Mouse (Mus musculus): ENCODE results near the gene Polr2e. TPM values are rescaled to one million over a fixed set of nuclear protein-coding genes. Genes with fewer than 3 reads are reported as not detected.

The Polr2e gene
- total and polyA plus RNA-seq, 2 experiments from 2014 or later, result 106 to 123 TPM

DNA sequence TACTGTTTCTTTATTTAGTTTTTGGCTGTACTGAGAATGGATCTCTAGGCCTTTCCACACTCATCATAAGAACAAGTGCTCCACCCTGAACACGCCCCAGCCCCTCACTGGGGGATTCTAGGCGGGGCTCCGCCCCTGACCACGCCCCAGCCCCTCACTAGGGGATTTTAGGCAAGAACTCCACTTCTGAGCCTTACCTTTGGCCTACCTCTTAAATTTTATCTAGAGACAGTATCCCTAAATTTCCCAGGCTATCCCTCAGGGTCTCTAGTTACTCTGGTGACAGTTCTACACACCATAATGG is 14.6 kb downstream of the Polr2e start:
- H3K27me3 ChIP-seq (ENCODE audit: control insufficient read depth, insufficient read depth, low read length), result no peaks in the 10 kb centered on the region
- H3K9ac ChIP-seq (replicated peaks; ENCODE audit: low read depth, low read length), result no peak overlapping the region
- no peak overlapping the region for H3K4me3 ChIP-seq (ENCODE audit: low read depth, low read length)
- no peaks in the 10 kb centered on the region for H3K9me3 ChIP-seq (replicated peaks; ENCODE audit: control insufficient read depth, low read length)
- TF ChIP-seq CTCF (IDR thresholded peaks at IDR 0.05; ENCODE audit: low read depth) (no peak), EP300 (IDR thresholded peaks at IDR 0.05; ENCODE audit: low read depth) (no peak)
- no peaks in the 10 kb centered on the region for H3K4me1 ChIP-seq (ENCODE audit: control insufficient read depth, insufficient read depth)
- WGBS, result 64% methylated on average over 4 of the region's 4 CpGs
- H3K36me3 ChIP-seq (replicated peaks; ENCODE audit: control insufficient read depth, insufficient read depth, low read length), result no peaks in the 10 kb centered on the region
- DNase-seq (ENCODE audit: low spot score), result no peak
- no peak for ATAC-seq (ENCODE audit: insufficient read depth, low read depth)
- H3K4me2 ChIP-seq (ENCODE audit: low read depth, low read length), result no peak overlapping the region
- no peak overlapping the region for H3K27ac ChIP-seq (ENCODE audit: low read depth)

DNA sequence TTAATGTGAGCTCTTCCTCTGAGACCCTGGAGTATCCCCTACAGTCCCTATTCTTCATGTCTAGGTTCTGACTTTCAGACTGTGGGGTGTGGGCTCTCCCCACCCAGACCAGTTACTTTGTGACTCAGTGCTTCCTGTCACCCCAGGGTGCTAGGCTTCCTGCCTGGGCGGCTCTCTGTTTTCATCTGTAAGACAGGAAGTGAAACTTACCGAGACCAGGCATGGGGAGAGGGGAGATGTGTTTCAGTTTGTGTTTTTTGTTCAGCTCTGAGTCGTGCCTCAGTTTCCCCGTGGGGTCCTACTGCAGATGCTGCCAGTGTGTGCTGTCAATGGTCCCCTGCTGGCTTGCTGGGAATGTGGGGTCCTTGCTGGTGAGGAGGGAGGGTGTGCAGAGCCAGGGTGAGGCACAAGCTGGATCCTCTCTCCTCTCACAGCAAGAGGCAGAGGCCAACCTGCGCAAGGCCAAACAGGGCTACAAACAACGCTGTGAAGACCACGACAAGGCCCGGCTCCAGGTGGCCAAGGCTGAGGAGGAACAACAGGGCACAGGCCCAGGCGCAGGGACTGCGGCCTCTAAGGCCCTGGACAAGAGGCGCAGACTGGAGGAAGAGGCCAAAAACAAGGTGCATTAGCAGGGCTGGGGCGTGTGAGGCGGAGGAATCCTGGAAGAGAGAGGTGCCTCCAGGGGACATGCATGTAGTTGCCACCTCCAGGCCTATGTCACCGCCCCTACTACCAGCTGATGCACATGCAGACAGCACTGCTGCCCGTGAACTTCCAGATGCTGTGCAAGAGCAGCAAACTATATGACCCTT is 15.2 kb downstream of the Polr2e start:
- Histone ChIP-seq H3K9ac (replicated peaks; ENCODE audit: low read depth, low read length) (no peak overlapping the region), H3K27me3 (ENCODE audit: control insufficient read depth, insufficient read depth, low read length) (no peaks in the 10 kb centered on the region), H3K9me3 (replicated peaks; ENCODE audit: control insufficient read depth, low read length) (no peaks in the 10 kb centered on the region), H3K36me3 (replicated peaks; ENCODE audit: control insufficient read depth, insufficient read depth, low read length) (no peaks in the 10 kb centered on the region), H3K27ac (ENCODE audit: low read depth) (peak overlapping the region; percentile 9; the same call in 1 of the 2 replicates), H3K4me2 (ENCODE audit: low read depth, low read length) (no peak overlapping the region), H3K4me3 (ENCODE audit: low read depth, low read length) (no peak overlapping the region), H3K4me1 (ENCODE audit: control insufficient read depth, insufficient read depth) (no peaks in the 10 kb centered on the region)
- 69% methylated on average over 15 of the region's 15 CpGs for WGBS
- TF ChIP-seq CTCF (IDR thresholded peaks at IDR 0.05; ENCODE audit: low read depth) (no peak), EP300 (IDR thresholded peaks at IDR 0.05; ENCODE audit: low read depth) (no peak)
- ATAC-seq (ENCODE audit: insufficient read depth, low read depth) (no peak), DNase-seq (ENCODE audit: low spot score) (no peak)

DNA sequence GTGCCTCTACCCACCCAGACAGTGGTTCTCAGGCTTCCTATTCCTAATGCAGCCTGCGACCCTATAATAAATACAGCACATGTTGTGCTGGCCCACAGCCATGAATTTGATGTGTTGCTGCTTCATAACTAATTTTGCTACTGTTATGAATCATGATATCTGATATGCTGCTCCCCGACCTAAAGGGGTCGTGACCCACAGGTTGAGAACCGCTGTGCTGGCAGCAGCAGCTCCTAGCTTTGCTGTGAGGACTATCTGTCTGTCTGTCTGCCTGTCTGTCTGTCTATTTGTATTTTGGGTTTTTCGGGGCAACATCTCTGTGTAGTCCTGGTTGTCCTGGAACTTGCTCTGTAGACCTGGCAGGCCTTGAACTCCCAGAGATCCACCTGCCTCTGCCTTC is 15.8 kb downstream of the Polr2e start:
- H3K27ac ChIP-seq (ENCODE audit: low read depth), result no peak overlapping the region
- H3K9me3 ChIP-seq (replicated peaks; ENCODE audit: control insufficient read depth, low read length), result no peaks in the 10 kb centered on the region
- ATAC-seq (ENCODE audit: insufficient read depth, low read depth), result no peak
- WGBS, result 71% methylated on average over 5 of the region's 5 CpGs
- no peaks in the 10 kb centered on the region for H3K27me3 ChIP-seq (ENCODE audit: control insufficient read depth, insufficient read depth, low read length)
- H3K4me1 ChIP-seq (ENCODE audit: control insufficient read depth, insufficient read depth), result no peaks in the 10 kb centered on the region
- H3K36me3 ChIP-seq (replicated peaks; ENCODE audit: control insufficient read depth, insufficient read depth, low read length), result no peaks in the 10 kb centered on the region
- TF ChIP-seq CTCF (IDR thresholded peaks at IDR 0.05; ENCODE audit: low read depth) (no peak), EP300 (IDR thresholded peaks at IDR 0.05; ENCODE audit: low read depth) (no peak)
- DNase-seq (ENCODE audit: low spot score), result no peak
- no peak overlapping the region for H3K9ac ChIP-seq (replicated peaks; ENCODE audit: low read depth, low read length)
- H3K4me3 ChIP-seq (ENCODE audit: low read depth, low read length), result no peak overlapping the region
- H3K4me2 ChIP-seq (ENCODE audit: low read depth, low read length), result no peak overlapping the region

DNA sequence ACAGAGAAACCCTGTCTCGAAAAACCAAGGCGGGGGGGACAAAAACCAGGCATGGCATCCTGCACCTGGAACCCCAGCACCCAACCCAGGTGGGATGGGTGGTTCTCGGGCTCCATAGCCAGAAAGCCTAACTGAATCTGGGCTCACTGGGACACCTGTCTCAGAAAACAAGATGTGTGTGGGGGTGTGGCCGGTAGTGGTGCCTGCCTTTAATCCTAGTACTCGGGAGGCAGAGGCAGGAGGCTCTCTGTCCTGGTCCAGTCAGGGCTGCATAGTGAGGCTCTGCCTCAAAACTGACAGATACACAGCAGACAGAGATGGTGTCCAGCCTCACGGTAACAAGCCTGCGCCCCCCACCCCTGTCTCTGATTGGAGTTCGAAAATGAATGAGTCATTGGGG is 16.8 kb downstream of the Polr2e start:
- Histone ChIP-seq H3K4me3 (ENCODE audit: low read depth, low read length) (no peak overlapping the region), H3K9me3 (replicated peaks; ENCODE audit: control insufficient read depth, low read length) (no peaks in the 10 kb centered on the region), H3K27me3 (ENCODE audit: control insufficient read depth, insufficient read depth, low read length) (0 out of 2 replicates have a peak, but pooled peaks cover 3% of the 10 kb centered on the region), H3K36me3 (replicated peaks; ENCODE audit: control insufficient read depth, insufficient read depth, low read length) (no peaks in the 10 kb centered on the region), H3K4me1 (ENCODE audit: control insufficient read depth, insufficient read depth) (no peaks in the 10 kb centered on the region), H3K4me2 (ENCODE audit: low read depth, low read length) (no peak overlapping the region), H3K27ac (ENCODE audit: low read depth) (no peak overlapping the region), H3K9ac (replicated peaks; ENCODE audit: low read depth, low read length) (no peak overlapping the region)
- no peak for ATAC-seq (ENCODE audit: insufficient read depth, low read depth)
- no peak for DNase-seq (ENCODE audit: low spot score)
- no peak for TF ChIP-seq EP300 (IDR thresholded peaks at IDR 0.05; ENCODE audit: low read depth)
- TF ChIP-seq CTCF (IDR thresholded peaks at IDR 0.05; ENCODE audit: low read depth), result no peak
- 93% methylated on average over 8 of the region's 8 CpGs for WGBS

DNA sequence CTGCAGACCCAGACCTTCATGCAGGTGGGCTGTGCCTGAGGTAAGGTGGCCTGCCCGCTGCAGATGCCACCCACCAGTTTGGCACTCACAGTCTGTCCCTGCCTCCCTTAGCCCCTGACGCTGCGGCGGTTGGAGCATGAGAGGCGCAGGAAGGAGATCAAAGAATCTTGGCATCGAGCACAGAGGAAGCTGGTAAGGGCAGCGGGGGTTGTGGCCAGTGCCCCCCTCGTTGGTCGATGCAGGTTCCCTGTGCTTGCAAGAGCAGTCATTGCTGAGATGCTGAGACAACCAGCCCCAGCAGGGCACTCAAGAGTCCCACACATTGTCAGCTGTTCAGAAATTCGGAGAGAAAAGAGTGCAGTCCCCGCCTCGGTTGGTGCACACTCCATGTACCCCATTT is 17.4 kb downstream of the Polr2e start:
- Histone ChIP-seq H3K4me2 (ENCODE audit: low read depth, low read length) (no peak overlapping the region), H3K36me3 (replicated peaks; ENCODE audit: control insufficient read depth, insufficient read depth, low read length) (no peaks in the 10 kb centered on the region), H3K4me3 (ENCODE audit: low read depth, low read length) (no peak overlapping the region), H3K9me3 (replicated peaks; ENCODE audit: control insufficient read depth, low read length) (no peaks in the 10 kb centered on the region), H3K27me3 (ENCODE audit: control insufficient read depth, insufficient read depth, low read length) (0 out of 2 replicates have a peak, but pooled peaks cover 3% of the 10 kb centered on the region), H3K27ac (ENCODE audit: low read depth) (no peak overlapping the region), H3K4me1 (ENCODE audit: control insufficient read depth, insufficient read depth) (no peaks in the 10 kb centered on the region), H3K9ac (replicated peaks; ENCODE audit: low read depth, low read length) (no peak overlapping the region)
- TF ChIP-seq CTCF (IDR thresholded peaks at IDR 0.05; ENCODE audit: low read depth) (no peak), EP300 (IDR thresholded peaks at IDR 0.05; ENCODE audit: low read depth) (no peak)
- WGBS, result 84% methylated on average over 12 of the region's 12 CpGs
- DNase-seq (ENCODE audit: low spot score) (no peak), ATAC-seq (ENCODE audit: insufficient read depth, low read depth) (no peak)

DNA sequence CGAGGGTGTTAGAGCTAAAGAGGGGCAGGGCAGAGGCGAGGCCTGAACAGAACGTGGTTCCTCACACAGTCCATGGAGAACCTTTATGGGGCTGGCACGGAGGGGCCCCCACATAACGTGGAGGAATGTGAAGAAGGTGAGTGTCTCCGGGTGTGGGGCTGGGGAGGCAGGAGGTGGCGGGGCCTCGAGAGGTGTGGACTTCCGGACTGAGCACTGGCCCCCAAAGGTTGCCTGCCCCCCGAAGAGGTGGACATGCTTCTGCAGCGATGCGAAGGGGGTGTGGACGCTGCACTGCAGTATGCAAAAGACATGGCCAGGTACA is 18.3 kb downstream of the Polr2e start:
- WGBS, result 81% methylated on average over 13 of the region's 13 CpGs
- TF ChIP-seq CTCF (IDR thresholded peaks at IDR 0.05; ENCODE audit: low read depth), result no peak
- no peak for TF ChIP-seq EP300 (IDR thresholded peaks at IDR 0.05; ENCODE audit: low read depth)
- Histone ChIP-seq H3K27ac (ENCODE audit: low read depth) (no peak overlapping the region), H3K36me3 (replicated peaks; ENCODE audit: control insufficient read depth, insufficient read depth, low read length) (no peaks in the 10 kb centered on the region), H3K4me2 (ENCODE audit: low read depth, low read length) (no peak overlapping the region), H3K27me3 (ENCODE audit: control insufficient read depth, insufficient read depth, low read length) (0 out of 2 replicates have a peak, but pooled peaks cover 3% of the 10 kb centered on the region), H3K9ac (replicated peaks; ENCODE audit: low read depth, low read length) (no peak overlapping the region), H3K4me3 (ENCODE audit: low read depth, low read length) (no peak overlapping the region), H3K9me3 (replicated peaks; ENCODE audit: control insufficient read depth, low read length) (no peaks in the 10 kb centered on the region), H3K4me1 (ENCODE audit: control insufficient read depth, insufficient read depth) (no peaks in the 10 kb centered on the region)
- DNase-seq (ENCODE audit: low spot score) (no peak), ATAC-seq (ENCODE audit: insufficient read depth, low read depth) (no peak)

Measured in heart, postnatal 0 days (tissue).